Mouse (Mus musculus) heart, embryonic 13.5 days (tissue): Measurements from ENCODE around the gene Bean1. TPM values are rescaled to one million over a fixed set of nuclear protein-coding genes. Genes with fewer than 3 reads are reported as not detected.
A peak's percentile ranks its signal among the peaks of the same experiment; 100 is the strongest.

Experiments
- ATAC-seq: fragments of 200-750 bp; cut with Nextera tagmentation; 2 replicates; pipeline ENCODE4 v1.8.0; 2017; ENCODE audit warnings: moderate TSS enrichment; ENCODE audit not compliant: insufficient number of reproducible peaks, low FRiP score, low TSS enrichment; ENCODE audit errors: extremely low read depth
- H3K27ac ChIP-seq: fragments of 300-500 bp; sonication (generic); replicated peaks from 2 replicates; pipeline ENCODE4 v1.5.1; 2015; ENCODE audit warnings: moderate library complexity, mild to moderate bottlenecking, inconsistent platforms
- H3K27me3 ChIP-seq: fragments of 300-500 bp; sonication (generic); replicated peaks from 2 replicates; pipeline ENCODE4 v1.6.1; 2015; ENCODE audit warnings: mild to moderate bottlenecking, inconsistent platforms
- H3K36me3 ChIP-seq: fragments of 300-500 bp; sonication (generic); 2 replicates; pipeline ENCODE4 v1.6.1; 2015; ENCODE audit warnings: mild to moderate bottlenecking, inconsistent platforms
- H3K4me1 ChIP-seq: fragments of 300-500 bp; sonication (generic); 2 replicates; pipeline ENCODE4 v1.6.1; 2015; ENCODE audit warnings: inconsistent platforms
- H3K4me2 ChIP-seq: fragments of 300-500 bp; sonication (generic); 2 replicates; pipeline ENCODE4 v1.6.1; 2015; ENCODE audit warnings: inconsistent platforms, mild to moderate bottlenecking, moderate library complexity
- H3K4me3 ChIP-seq: fragments of 300-500 bp; sonication (generic); 2 replicates; pipeline ENCODE4 v1.5.1; 2015; ENCODE audit warnings: moderate library complexity, mild to moderate bottlenecking, inconsistent platforms
- H3K9ac ChIP-seq: fragments of 300-500 bp; sonication (generic); 2 replicates; pipeline ENCODE4 v1.6.1; 2015; ENCODE audit warnings: inconsistent platforms, mild to moderate bottlenecking, moderate library complexity
- H3K9me3 ChIP-seq: fragments of 300-500 bp; sonication (generic); 2 replicates; pipeline ENCODE4 v1.6.1; 2016; ENCODE audit warnings: inconsistent platforms
- WGBS: fragments of 180-500 bp; shearing (Covaris S2); methylation state at CpG from one replicate; pipeline ENCODE4 v1.1.7; 2015; ENCODE audit warnings: mixed read lengths; 5-methylcytosine and 5-hydroxymethylcytosine counted together
- polyA plus RNA-seq: library from polyadenylated mRNA; unstranded; fragments of >200 nt; fragmentation: Nextera tagmentation; extraction: Ambion mirVana; gene quantifications from 2 replicates; pipeline ENCODE4 v1.2.1, GENCODE M21; 2015

The Bean1 gene
- polyA plus RNA-seq, 1 experiment from 2014 or later: 0.55 TPM

DNA sequence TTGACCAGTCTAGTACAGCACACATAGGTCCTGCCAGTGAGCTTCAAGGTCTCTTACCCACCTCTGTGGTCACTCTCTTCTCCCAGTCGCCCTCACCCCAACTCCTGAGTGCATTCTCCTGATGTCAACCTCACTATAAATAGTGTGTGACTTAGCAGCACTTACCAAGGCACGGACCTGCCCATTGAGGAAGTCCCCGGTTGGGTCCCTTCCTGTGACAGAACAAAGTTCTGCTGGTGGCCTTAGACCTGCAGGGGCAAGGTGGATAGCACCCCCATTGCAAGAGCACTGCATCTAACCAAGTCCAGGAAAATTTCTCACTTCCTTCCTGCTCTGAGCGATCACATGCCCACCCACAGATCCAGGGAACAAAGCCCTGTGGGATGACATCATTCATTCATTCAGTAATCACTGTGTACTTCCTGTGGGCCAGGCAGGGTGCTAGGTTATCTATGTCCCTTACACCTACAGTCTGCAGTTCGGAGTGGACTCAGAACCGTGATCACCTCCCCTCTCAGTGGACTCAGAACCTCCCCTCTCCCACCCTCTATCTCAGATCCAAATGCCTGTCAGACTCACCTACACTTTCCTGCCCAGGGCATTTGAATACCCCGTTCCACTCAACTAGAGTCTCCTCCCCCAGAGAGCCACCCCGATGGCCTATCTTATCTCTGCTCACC, 5.7 kb downstream of the Bean1 start:
- H3K9ac ChIP-seq: no peak overlapping the region
- ATAC-seq: no peak

DNA sequence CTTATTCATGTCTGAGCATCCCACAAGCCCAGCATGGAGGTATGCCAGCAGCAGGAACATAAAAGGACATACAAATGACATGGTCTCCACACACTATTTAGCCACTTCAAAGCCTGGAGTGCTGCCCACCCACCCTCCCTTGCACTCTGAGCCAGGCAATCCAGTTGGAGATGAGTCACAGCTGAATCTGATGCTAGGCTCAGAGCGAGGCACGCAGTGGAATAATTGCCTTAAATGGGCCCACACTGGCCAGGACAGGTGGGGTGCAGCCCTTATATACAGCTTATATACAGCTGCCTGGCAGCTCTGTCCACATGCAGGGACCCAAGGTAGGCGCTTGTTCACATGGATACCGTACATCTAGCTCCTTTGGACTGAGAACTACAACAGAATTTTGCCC, 6.8 kb downstream of the Bean1 start:
- Histone ChIP-seq H3K9me3 (no peaks in the 10 kb centered on the region), H3K4me1 (peaks cover 10% of the 10 kb centered on the region), H3K36me3 (no peaks in the 10 kb centered on the region), H3K4me3 (no peak overlapping the region), H3K27ac (no peak overlapping the region), H3K27me3 (peaks cover 25% of the 10 kb centered on the region), H3K4me2 (no peak overlapping the region), H3K9ac (no peak overlapping the region)
- ATAC-seq: no peak; the same call in 1 of the 2 replicates
- 66% methylated on average over 4 of the region's 4 CpGs for WGBS

More for the DNA sequence above, 5.7 kb downstream of the Bean1 start:
- Histone ChIP-seq H3K4me1 (peaks cover 14% of the 10 kb centered on the region), H3K4me3 (no peak overlapping the region), H3K36me3 (no peaks in the 10 kb centered on the region), H3K9me3 (no peaks in the 10 kb centered on the region), H3K27me3 (peaks cover 36% of the 10 kb centered on the region), H3K4me2 (no peak overlapping the region), H3K27ac (no peak overlapping the region)
- 38% methylated on average over 8 of the region's 8 CpGs for WGBS

DNA sequence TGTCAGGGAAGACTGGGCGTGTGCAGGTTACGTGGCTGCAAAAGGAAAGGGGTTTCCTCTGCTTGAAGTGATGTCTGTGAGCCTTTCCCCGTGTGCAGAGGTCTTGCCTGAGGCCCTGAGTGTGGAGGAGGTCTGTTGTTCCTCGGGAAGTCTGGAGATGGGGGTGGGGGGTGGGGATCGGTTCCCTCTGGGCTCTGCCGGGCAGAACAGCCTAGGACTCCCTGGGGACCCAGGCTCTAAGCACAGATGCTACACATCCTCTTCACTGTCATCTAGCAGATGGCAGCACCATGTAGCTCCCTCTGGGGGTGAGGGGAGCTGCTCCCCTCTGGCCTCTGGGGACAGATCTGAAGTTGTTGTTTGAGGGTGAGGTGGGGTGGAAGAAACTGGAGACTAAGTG, 14.7 kb downstream of the Bean1 start:
- H3K27ac ChIP-seq: no peak overlapping the region
- WGBS: 30% methylated on average over 6 of the region's 6 CpGs
- H3K4me1 ChIP-seq: no peaks in the 10 kb centered on the region
- no peaks in the 10 kb centered on the region for H3K9me3 ChIP-seq
- no peak for ATAC-seq
- no peak overlapping the region for H3K9ac ChIP-seq
- H3K4me3 ChIP-seq: no peak overlapping the region
- no peaks in the 10 kb centered on the region for H3K36me3 ChIP-seq
- H3K27me3 ChIP-seq: peaks cover 4% of the 10 kb centered on the region; the same call in 1 of the 2 replicates
- H3K4me2 ChIP-seq: no peak overlapping the region

DNA sequence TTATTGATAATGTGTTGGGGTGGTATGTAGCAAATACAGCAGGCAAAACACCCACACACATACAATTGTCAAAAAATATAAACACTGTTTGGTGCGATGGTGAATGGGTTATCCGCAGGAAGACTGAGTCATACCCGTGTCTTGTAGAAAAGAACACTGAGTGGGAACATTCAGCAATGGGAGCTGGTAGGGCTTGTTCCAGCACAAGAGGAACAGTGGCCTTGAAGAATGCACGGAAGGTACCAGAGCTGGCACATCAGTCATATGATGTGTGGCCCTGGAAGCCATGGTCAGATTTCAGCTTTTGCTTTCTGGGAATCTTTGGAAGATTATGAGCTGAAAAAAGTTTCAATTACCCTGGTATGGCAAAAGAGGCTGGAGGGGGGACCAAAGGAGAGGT, 16.6 kb downstream of the Bean1 start:
- H3K9ac ChIP-seq: no peak overlapping the region
- H3K4me2 ChIP-seq: no peak overlapping the region
- WGBS: 71% methylated on average over 4 of the region's 4 CpGs
- no peak overlapping the region for H3K4me3 ChIP-seq
- no peaks in the 10 kb centered on the region for H3K36me3 ChIP-seq
- peaks cover 4% of the 10 kb centered on the region; the same call in 1 of the 2 replicates for H3K27me3 ChIP-seq
- H3K9me3 ChIP-seq: no peaks in the 10 kb centered on the region
- H3K4me1 ChIP-seq: peaks cover 6% of the 10 kb centered on the region; the same call in 1 of the 2 replicates
- ATAC-seq: no peak
- H3K27ac ChIP-seq: no peak overlapping the region

DNA sequence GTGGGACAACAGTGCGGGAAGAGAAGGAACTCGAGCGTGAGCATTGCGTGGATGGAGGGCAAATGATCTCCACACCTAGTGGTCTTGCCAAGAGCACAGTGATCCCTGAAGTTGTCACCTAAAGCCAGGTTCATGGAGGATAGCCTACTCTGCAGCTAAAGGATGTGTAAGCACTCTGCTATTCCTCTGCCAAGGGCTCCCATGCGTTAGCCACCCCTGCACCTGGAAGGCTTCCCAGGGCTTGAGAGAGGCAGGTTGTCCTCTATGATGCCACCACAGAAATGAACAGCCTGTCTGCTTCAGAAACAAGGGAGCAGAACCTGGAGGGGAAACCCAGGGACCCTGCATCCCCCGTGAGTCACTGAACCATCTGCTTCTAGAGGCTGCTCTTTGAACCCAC, 17.4 kb downstream of the Bean1 start:
- Histone ChIP-seq H3K4me3 (no peak overlapping the region), H3K27me3 (peaks cover 4% of the 10 kb centered on the region; the same call in 1 of the 2 replicates), H3K4me1 (peaks cover 9% of the 10 kb centered on the region; the same call in 1 of the 2 replicates), H3K9me3 (no peaks in the 10 kb centered on the region), H3K4me2 (no peak overlapping the region), H3K9ac (no peak overlapping the region), H3K27ac (no peak overlapping the region), H3K36me3 (no peaks in the 10 kb centered on the region)
- 82% methylated on average over 6 of the region's 6 CpGs for WGBS
- ATAC-seq: no peak

DNA sequence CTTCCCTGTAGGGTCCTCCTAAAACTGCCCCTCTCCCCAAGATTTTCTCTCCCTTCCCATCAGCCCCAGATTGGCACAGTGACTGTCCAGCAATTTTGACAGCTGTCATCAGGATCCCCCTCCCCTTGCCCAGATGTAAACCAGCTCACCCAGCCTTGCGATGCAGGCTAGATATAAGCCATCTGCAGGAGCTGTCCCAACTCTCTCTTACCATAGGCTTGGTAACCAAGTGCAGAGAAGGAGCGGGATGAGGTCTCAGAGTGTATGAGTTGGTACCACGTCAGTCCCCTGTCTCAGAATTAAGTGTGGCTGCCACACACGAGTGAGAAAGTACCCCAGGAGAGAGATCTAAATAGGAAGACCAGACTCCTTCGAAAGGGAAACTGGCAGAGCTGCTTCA, 18.2 kb downstream of the Bean1 start:
- WGBS: 49% methylated on average over 5 of the region's 5 CpGs
- Histone ChIP-seq H3K36me3 (no peaks in the 10 kb centered on the region), H3K27ac (no peak overlapping the region), H3K4me3 (no peak overlapping the region), H3K9me3 (no peaks in the 10 kb centered on the region), H3K9ac (no peak overlapping the region), H3K4me2 (no peak overlapping the region), H3K4me1 (peaks cover 9% of the 10 kb centered on the region; the same call in 1 of the 2 replicates), H3K27me3 (peaks cover 4% of the 10 kb centered on the region; the same call in 1 of the 2 replicates)
- no peak for ATAC-seq

DNA sequence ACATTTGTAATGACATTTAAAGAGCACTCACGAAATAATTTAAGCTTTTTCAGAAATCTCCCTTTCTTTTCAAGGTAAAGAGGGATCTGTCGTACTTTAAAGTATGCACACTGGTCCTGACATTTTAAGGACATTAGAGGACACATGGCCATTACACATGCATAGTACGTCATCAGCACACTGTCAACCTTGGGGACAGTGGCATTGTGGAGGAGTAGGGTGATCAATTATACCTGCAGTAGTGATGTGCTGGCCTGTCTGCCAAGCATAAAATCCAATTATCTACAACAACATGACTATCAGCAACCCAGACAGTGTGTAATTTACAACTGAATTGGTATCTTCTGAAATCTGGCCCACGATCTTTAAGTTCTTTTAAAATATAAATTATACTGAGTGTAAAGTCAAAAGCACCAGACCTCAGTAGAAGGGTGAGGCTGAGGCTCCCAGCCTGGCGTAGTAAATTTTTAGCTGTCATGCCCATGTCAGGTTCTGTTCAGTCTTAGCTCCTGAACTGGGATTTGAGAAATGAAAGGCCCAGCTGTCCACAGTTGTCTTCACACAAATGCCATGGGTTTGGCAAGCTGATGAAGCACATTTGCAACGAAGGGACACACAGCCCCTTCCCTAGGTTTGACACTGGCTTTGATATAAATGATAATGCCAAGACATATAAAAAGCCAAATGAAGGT, 20.7 kb downstream of the Bean1 start:
- no peak for ATAC-seq
- Histone ChIP-seq H3K9me3 (no peaks in the 10 kb centered on the region; the same call in 1 of the 2 replicates), H3K4me3 (no peak overlapping the region), H3K27me3 (peaks cover 4% of the 10 kb centered on the region; the same call in 1 of the 2 replicates), H3K36me3 (no peaks in the 10 kb centered on the region), H3K4me2 (no peak overlapping the region), H3K4me1 (peaks cover 9% of the 10 kb centered on the region; the same call in 1 of the 2 replicates), H3K27ac (no peak overlapping the region), H3K9ac (no peak overlapping the region)
- WGBS: 62% methylated on average over 6 of the region's 6 CpGs

DNA sequence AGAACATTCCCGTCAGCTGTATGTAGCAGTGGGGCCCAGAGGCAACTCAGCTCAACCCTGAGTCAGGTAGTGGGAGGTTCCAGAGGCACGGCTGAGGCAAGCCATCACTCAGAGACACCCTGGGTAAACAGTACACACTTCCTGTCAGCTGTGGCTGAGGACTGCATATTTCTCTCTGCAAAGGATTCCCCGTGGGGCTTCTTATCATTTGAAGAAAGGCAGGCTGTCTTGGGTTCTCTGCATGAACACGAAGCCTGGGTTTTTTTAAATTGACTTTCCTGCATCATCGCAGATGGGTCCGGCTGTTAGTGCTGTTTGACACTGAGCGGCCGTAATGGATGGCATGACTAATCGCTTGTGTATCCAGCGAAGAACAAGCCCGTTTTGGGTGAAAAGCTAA, 21.3 kb downstream of the Bean1 start:
- Histone ChIP-seq H3K4me2 (peak overlapping the region; percentile 23), H3K9ac (no peak overlapping the region), H3K36me3 (no peaks in the 10 kb centered on the region), H3K27me3 (peaks cover 4% of the 10 kb centered on the region; the same call in 1 of the 2 replicates), H3K27ac (no peak overlapping the region), H3K4me3 (no peak overlapping the region), H3K4me1 (peaks cover 9% of the 10 kb centered on the region; the same call in 1 of the 2 replicates), H3K9me3 (no peaks in the 10 kb centered on the region; the same call in 1 of the 2 replicates)
- WGBS: 19% methylated on average over 11 of the region's 11 CpGs
- no peak for ATAC-seq

DNA sequence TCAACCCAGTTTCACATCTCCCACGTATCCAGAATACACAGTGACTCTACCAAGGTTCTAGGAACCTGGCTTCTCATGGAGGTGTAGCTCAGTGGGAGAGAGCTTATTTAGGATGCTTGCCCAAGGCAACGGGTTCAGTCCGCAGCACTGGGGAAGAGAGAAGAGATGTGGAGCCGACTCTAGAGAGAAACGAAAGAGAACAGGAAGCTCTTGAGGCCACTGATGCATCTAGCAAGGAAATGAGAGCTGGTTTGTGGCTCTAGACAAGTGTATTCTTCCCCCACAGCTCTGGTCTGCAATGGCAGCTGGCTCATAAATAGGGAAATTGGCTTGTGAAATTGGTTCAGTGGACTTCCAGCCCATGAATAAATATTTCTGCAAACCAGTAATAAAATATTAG, 29.6 kb downstream of the Bean1 start:
- Histone ChIP-seq H3K4me2 (no peak overlapping the region), H3K27me3 (peaks cover 5% of the 10 kb centered on the region; the same call in 1 of the 2 replicates), H3K36me3 (no peaks in the 10 kb centered on the region), H3K4me3 (no peak overlapping the region), H3K9ac (no peak overlapping the region), H3K27ac (no peak overlapping the region), H3K9me3 (no peaks in the 10 kb centered on the region; the same call in 1 of the 2 replicates), H3K4me1 (no peaks in the 10 kb centered on the region)
- 63% methylated on average over 5 of the region's 5 CpGs for whole genome bisulfite sequencing
- no peak for ATAC-seq

DNA sequence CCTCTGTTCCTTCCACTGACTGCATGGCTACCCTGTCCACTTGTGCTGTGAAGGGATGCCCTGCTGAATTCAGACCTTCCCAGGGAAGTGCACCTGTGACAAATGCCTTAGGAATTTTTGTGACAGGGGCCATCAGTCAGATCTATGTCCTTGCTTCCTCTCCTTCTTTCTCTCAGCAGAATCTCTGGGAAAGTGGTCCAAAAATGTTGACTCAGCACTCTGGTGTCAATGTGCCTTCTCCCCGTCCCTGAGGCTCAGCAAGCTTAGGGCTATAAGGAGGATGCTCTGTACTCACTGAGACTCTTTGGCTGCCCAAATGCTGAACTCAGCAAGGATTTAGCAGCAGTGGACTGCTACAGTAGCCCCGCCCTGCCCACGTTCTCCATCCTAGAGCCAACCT, 31.4 kb downstream of the Bean1 start:
- Histone ChIP-seq H3K4me1 (no peaks in the 10 kb centered on the region), H3K27me3 (peaks cover 5% of the 10 kb centered on the region; the same call in 1 of the 2 replicates), H3K9ac (no peak overlapping the region), H3K9me3 (no peaks in the 10 kb centered on the region), H3K27ac (no peak overlapping the region), H3K4me2 (no peak overlapping the region), H3K4me3 (no peak overlapping the region), H3K36me3 (no peaks in the 10 kb centered on the region)
- ATAC-seq: no peak
- 71% methylated on average over 3 of the region's 3 CpGs for WGBS

DNA sequence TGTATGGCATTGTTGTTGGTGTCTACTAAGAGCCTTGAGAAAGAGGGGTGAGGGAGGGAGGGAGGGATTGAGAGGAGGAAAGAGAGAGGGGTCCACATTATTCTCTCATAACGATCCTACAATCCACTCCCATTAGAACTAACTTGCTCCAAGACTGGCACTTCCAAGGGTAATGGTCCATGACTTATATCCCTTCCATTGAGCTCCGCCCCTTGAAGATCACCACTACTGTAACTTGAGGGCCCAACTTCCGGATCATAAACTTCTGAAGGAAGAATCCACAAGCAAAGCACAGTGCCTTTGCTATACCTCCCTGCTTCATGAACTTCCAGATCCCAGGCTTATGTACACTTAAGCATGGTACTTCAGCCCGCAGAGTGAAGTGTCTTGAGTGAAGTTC, 32.1 kb downstream of the Bean1 start:
- H3K9ac ChIP-seq: no peak overlapping the region
- no peaks in the 10 kb centered on the region for H3K9me3 ChIP-seq
- H3K4me2 ChIP-seq: no peak overlapping the region
- ATAC-seq: no peak
- 74% methylated on average over 4 of the region's 4 CpGs for WGBS
- H3K4me1 ChIP-seq: no peaks in the 10 kb centered on the region
- H3K27ac ChIP-seq: no peak overlapping the region
- no peaks in the 10 kb centered on the region for H3K36me3 ChIP-seq
- no peak overlapping the region for H3K4me3 ChIP-seq
- H3K27me3 ChIP-seq: peaks cover 5% of the 10 kb centered on the region; the same call in 1 of the 2 replicates
